Mouse (Mus musculus): ENCODE data around the gene Tnfrsf18. TPM values are rescaled to one million over a fixed set of nuclear protein-coding genes. Genes with fewer than 3 reads are reported as not detected.

Gene Tnfrsf18
- total RNA-seq, 2 experiments from 2014 or later: not detected

GRCm38 (mm10) chr4:156070716-156071115 is 44.8 kb downstream of the Tnfrsf18 start:
- DNase-seq (ENCODE audit: low spot score in 2 of 2): no peak

- no peak for DNase-seq (ENCODE audit: low spot score in 2 of 2)
Measured at GRCm38 (mm10) chr4:156076911-156077382, 51.0 kb downstream of the Tnfrsf18 start.

GRCm38 (mm10) chr4:156077499-156078301 is 51.7 kb downstream of the Tnfrsf18 start:
- DNase-seq (ENCODE audit: low spot score in 2 of 2): peak; percentile 7 to 16

Small RNAs within 50 kb of the gene (microRNA-seq; reads per million reads assigned to microRNA genes)
- 0.59 to 1.3 reads per million in 2 experiments for gene Mir200a
- gene Mir200b: 4.2 to 15.3 reads per million in 2 experiments
- 12.7 to 15.5 reads per million in 2 experiments for gene Mir429

Other genes starting within 250 kb of the Tnfrsf18 start
- 1 to 10 TPM; 3.5 to 4.5 TPM for gene Tmem88b, start 240.3 kb upstream of the Tnfrsf18 start, total RNA-seq (2021)
- gene Ankrd65, start 235.7 kb upstream of the Tnfrsf18 start, total RNA-seq (2021): not detected
- 100 to 1,000 TPM; 109 to 114 TPM for gene Mrpl20, start 223.3 kb upstream of the Tnfrsf18 start, total RNA-seq (2021)
- 10 to 100 TPM; 75.5 to 83.2 TPM for gene Ccnl2, start 213.7 kb upstream of the Tnfrsf18 start, total RNA-seq (2021)
- gene Aurkaip1, start 194.9 kb upstream of the Tnfrsf18 start, total RNA-seq (2021): 10 to 100 TPM; 66.7 to 77.0 TPM
- gene Mxra8, start 186.5 kb upstream of the Tnfrsf18 start, total RNA-seq (2021): 10 to 100 TPM; 14.1 to 16.0 TPM
- 10 to 100 TPM; 69.5 to 82.8 TPM for gene Dvl1, start 178.8 kb upstream of the Tnfrsf18 start, total RNA-seq (2021)
- gene Tas1r3, start 162.8 kb upstream of the Tnfrsf18 start, total RNA-seq (2021): under 1 TPM; 0.27 to 0.30 TPM
- gene Cptp, start 156.7 kb upstream of the Tnfrsf18 start, total RNA-seq (2021): 10 to 100 TPM; 28.1 to 32.2 TPM
- 10 to 100 TPM; 35.9 to 41.0 TPM for gene Ints11, start 156.6 kb upstream of the Tnfrsf18 start, total RNA-seq (2021)
- 10 to 100 TPM; 68.1 to 77.0 TPM for gene Pusl1, start 134.4 kb upstream of the Tnfrsf18 start, total RNA-seq (2021)
- 100 to 1,000 TPM; 145 to 162 TPM for gene Acap3, start 134.3 kb upstream of the Tnfrsf18 start, total RNA-seq (2021)
- 10 to 100 TPM; 93.3 to 97.5 TPM for gene Ube2j2, start 82.3 kb upstream of the Tnfrsf18 start, total RNA-seq (2021)
- 10 to 100 TPM; 25.9 to 29.7 TPM for gene C1qtnf12, start 63.8 kb upstream of the Tnfrsf18 start, total RNA-seq (2021)
- 10 to 100 TPM; 10.6 to 11.6 TPM for gene B3galt6, start 33.5 kb upstream of the Tnfrsf18 start, total RNA-seq (2021)
- 100 to 1,000 TPM; 128 to 136 TPM for gene Sdf4, start 33.3 kb upstream of the Tnfrsf18 start, total RNA-seq (2021)
- gene Tnfrsf4, start 12.3 kb upstream of the Tnfrsf18 start, total RNA-seq (2021): 1 to 10 TPM; 1.2 to 2.2 TPM
- under 1 TPM; 0.13 to 0.16 TPM for gene Ttll10, start 33.2 kb downstream of the Tnfrsf18 start, total RNA-seq (2021)
- 10 to 100 TPM; 22.6 to 28.9 TPM for gene 9430015G10Rik, start 83.8 kb downstream of the Tnfrsf18 start, total RNA-seq (2021)
- under 1 TPM; 0.43 to 0.47 TPM for gene Rnf223, start 104.3 kb downstream of the Tnfrsf18 start, total RNA-seq (2021)
- gene Agrn, start 171.3 kb downstream of the Tnfrsf18 start, total RNA-seq (2021): 100 to 1,000 TPM; 256 to 262 TPM
- gene Isg15, start 174.7 kb downstream of the Tnfrsf18 start, total RNA-seq (2021): not detected
- gene AW011738, start 177.1 kb downstream of the Tnfrsf18 start, total RNA-seq (2021): 1 to 10 TPM; 6.1 to 6.3 TPM
- gene Perm1, start 189.7 kb downstream of the Tnfrsf18 start, total RNA-seq (2021): under 1 TPM; 0.38 to 0.55 TPM
- 10 to 100 TPM; 36.4 to 41.9 TPM for gene Plekhn1, start 208.7 kb downstream of the Tnfrsf18 start, total RNA-seq (2021)
- 10 to 100 TPM; 61.2 to 64.3 TPM for gene Noc2l, start 209.8 kb downstream of the Tnfrsf18 start, total RNA-seq (2021)
- 1 to 10 TPM; 2.9 to 4.2 TPM for gene Samd11, start 229.5 kb downstream of the Tnfrsf18 start, total RNA-seq (2021)